Mouse (Mus musculus) forebrain, postnatal 0 days (tissue): ENCODE measurements around the gene Acoxl. TPM values are rescaled to one million over a fixed set of nuclear protein-coding genes. Genes with fewer than 3 reads are reported as not detected.

Source experiments
- ATAC-seq: fragments of 200-750 bp; cut with Nextera tagmentation; 2 replicates; pipeline ENCODE4 v1.8.0; 2017; ENCODE audit warnings: mild to moderate bottlenecking, moderate library complexity
- DNase-seq: peaks from one replicate; pipeline ENCODE4 v3.0.0-alpha.2; 2015
- H3K27ac ChIP-seq: fragments of 300-500 bp; sonication (generic); 2 replicates; pipeline ENCODE4 v1.5.1; 2014; ENCODE audit warnings: low read depth, mild to moderate bottlenecking, antibody characterized with exemption, low read length, moderate library complexity, mixed read lengths
- H3K27me3 ChIP-seq: fragments of 300-500 bp; sonication (generic); 2 replicates; pipeline ENCODE4 v1.6.1; 2014; ENCODE audit warnings: mild to moderate bottlenecking, low read length, mixed read lengths; ENCODE audit not compliant: insufficient read depth
- H3K36me3 ChIP-seq: fragments of 300-500 bp; sonication (generic); 2 replicates; pipeline ENCODE4 v1.6.1; 2014; ENCODE audit warnings: mild to moderate bottlenecking, moderate library complexity; ENCODE audit not compliant: insufficient read depth
- H3K4me1 ChIP-seq: fragments of 300-500 bp; sonication (generic); 2 replicates; pipeline ENCODE4 v1.6.1; 2014; ENCODE audit warnings: antibody characterized with exemption; ENCODE audit not compliant: insufficient read depth
- H3K4me2 ChIP-seq: fragments of 300-500 bp; sonication (generic); 2 replicates; pipeline ENCODE4 v1.6.1; 2014; ENCODE audit warnings: low read depth, mild to moderate bottlenecking, moderate library complexity
- H3K4me3 ChIP-seq: fragments of 300-500 bp; sonication (generic); 2 replicates; pipeline ENCODE4 v1.5.1; 2014; ENCODE audit warnings: low read depth, low read length, mixed read lengths
- H3K9ac ChIP-seq: fragments of 300-500 bp; sonication (generic); 2 replicates; pipeline ENCODE4 v1.6.1; 2014; ENCODE audit warnings: mild to moderate bottlenecking
- H3K9me3 ChIP-seq: fragments of 300-500 bp; sonication (generic); 2 replicates; pipeline ENCODE4 v1.6.1; 2016; ENCODE audit warnings: low read length
- CTCF ChIP-seq: sonication (generic); IDR thresholded peaks from 2 replicates; pipeline ENCODE4 v1.5.1; 2016; ENCODE audit warnings: antibody characterized with exemption, control low read depth, low read depth
- WGBS: fragments of 180-500 bp; shearing (Covaris S2); extraction: QIAGEN DNeasy Blood & Tissue Kit; methylation state at CpG from one replicate; pipeline ENCODE4 v1.1.7; 2014; 5-methylcytosine and 5-hydroxymethylcytosine counted together
- polyA plus RNA-seq: library from polyadenylated mRNA; unstranded; fragments of >200 nt; fragmentation: Nextera tagmentation; extraction: Ambion mirVana; gene quantifications from 2 replicates; pipeline ENCODE4 v1.2.1, GENCODE M21; 2015
- total RNA-seq: library from RNA; depleted of rRNA; stranded (reverse); fragments of >200 nt; gene quantifications from 2 replicates; pipeline ENCODE4 v1.2.3, GENCODE M21; 2014; rRNA removed

The Acoxl gene
- not detected in 2 replicates for total RNA-seq
- polyA plus RNA-seq: 0.10 and 0.14 TPM in 2 replicates

DNA sequence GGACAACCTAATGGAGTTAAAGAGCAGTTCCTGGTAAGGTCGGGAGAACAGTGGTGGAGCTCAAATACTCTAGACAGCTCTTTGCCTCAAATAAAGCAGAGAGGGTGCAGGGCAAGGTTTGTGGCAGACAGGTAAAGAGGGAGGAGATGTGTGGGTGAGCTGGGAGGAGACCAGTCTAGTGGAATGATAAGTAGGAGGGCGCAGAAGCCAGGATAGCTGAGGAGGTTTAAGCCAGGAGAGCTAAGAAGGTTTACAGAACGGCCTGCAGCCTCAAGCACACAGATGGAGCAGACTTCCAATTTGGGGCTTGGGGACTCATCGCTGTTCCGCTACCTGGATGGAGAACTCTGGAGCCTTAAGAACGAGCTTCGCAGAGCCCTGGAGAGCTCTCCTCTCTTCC lies at the start of gene Acoxl:
Acoxl (plus strand) TSS at position 301 of the 400 bp plus-strand sequence.
- WGBS: 70% methylated on average over 7 of the region's 7 CpGs
- H3K4me1 ChIP-seq: no peaks in the 10 kb centered on the region
- no peak within 1 kb of the TSS for H3K27ac ChIP-seq
- no peak within 1 kb of the TSS for H3K9ac ChIP-seq
- DNase-seq (no peak), ATAC-seq (no peak)
- peaks cover 7% of the 10 kb centered on the region for H3K27me3 ChIP-seq
- no peak within 1 kb of the TSS for H3K4me2 ChIP-seq
- no peak within 1 kb of the TSS for H3K4me3 ChIP-seq
- H3K9me3 ChIP-seq: no peaks in the 10 kb centered on the region
- H3K36me3 ChIP-seq: no peaks in the 10 kb centered on the region
- TF ChIP-seq CTCF: no peak

DNA sequence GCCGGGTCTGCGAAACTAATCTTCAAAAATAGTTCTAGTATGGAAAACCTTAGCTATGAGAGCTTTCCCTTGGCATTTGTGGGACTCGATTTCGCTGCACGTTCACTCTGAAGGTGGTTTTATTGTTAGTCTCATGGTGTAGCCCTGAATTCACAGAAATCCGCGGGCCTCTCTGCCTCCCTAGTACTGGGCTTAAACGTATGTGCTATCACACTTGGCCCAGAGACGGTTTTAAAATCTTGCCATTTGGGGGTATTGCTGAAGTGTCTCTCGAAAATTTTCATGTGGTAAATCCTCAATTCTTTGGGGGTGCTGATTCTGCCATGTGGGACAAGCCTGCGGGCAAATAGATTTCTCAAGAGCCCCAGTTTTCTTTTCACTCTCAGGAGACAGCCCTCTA lies 49.5 kb upstream of the Acoxl start:
- ATAC-seq: no peak; the same call in 1 of the 2 replicates
- peak overlapping the region; percentile 2; the same call in 1 of the 2 replicates for H3K27ac ChIP-seq

DNA sequence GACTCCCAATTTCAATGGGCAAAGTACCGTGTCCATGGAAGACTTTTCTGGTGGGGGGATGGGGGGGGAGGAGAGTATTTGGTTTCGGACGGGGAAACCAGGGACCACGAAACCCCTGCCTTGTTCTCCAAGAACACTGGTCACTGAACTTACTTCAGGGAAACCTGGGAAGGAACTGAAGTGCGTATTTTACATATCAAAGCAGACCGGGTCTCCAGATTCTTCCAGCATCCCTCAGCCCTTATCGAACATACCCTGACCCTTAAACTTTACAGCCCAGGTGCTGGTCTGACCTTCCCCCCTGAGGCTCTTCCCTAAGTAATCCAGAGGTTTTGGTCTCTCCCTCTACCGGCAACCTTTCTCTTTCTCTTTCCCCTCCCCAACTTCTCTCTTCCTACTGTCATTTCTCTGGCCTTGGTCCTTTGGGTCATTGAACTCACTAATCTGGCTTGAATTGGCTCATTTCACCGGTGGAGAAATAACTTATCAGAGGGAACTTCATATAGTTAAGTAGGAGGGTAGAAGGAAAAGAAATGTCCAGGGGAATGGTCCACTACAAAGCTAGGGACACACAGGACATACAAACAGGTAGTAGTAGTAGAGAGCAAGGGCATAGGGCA lies 48.9 kb upstream of the Acoxl start:
- no peak for TF ChIP-seq CTCF
- H3K27me3 ChIP-seq: no peaks in the 10 kb centered on the region
- H3K27ac ChIP-seq: no peak overlapping the region
- H3K9ac ChIP-seq: no peak overlapping the region
- ATAC-seq (no peak), DNase-seq (no peak)
- H3K36me3 ChIP-seq: no peaks in the 10 kb centered on the region
- 18% methylated on average over 9 of the region's 9 CpGs for WGBS
- H3K9me3 ChIP-seq: no peaks in the 10 kb centered on the region
- H3K4me3 ChIP-seq: peak overlapping the region; percentile 64
- H3K4me2 ChIP-seq: peak overlapping the region; percentile 76
- H3K4me1 ChIP-seq: peaks cover 11% of the 10 kb centered on the region; the same call in 1 of the 2 replicates

More for the DNA sequence above, 49.5 kb upstream of the Acoxl start:
- TF ChIP-seq CTCF: no peak
- peak overlapping the region; percentile 76 for H3K4me2 ChIP-seq
- peak overlapping the region; percentile 64 for H3K4me3 ChIP-seq
- WGBS: 5% methylated on average over 11 of the region's 11 CpGs
- no peaks in the 10 kb centered on the region for H3K9me3 ChIP-seq
- H3K9ac ChIP-seq: peak overlapping the region; percentile 63
- no peaks in the 10 kb centered on the region for H3K27me3 ChIP-seq
- peak; percentile 36 for DNase-seq
- peaks cover 11% of the 10 kb centered on the region; the same call in 1 of the 2 replicates for H3K4me1 ChIP-seq
- no peaks in the 10 kb centered on the region for H3K36me3 ChIP-seq

DNA sequence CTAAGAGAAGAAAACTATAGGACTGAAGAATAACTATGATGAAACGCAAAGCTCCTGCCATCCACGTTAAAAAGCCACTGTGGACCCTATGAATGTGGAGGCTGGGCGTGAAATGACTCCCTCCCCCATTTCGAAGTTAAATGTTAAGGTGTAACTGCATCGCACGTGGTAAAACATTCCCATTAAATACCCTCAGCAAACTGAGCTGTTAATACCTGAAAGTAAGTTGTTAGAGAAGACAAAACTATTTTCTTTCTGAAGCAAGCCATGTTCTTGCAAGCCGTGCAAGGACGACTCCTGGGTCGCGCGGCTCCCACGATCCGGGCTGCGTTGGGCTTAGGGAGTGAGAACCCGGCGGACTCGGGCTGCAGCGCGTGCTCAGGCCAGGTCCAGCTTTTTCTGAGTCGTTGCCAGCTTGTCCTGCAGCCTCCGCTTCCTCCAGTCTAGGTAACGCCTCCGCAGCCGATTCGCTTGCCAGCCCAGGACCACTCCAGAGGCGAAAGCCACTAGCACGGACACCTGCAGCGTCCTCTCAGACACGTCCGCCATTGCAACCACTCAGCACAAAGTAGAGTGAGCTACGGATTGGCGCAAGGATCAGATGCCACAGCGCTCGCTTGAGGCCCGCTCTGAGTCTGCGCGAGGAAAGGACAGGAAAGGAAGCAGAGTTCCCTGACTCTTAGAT lies 46.6 kb upstream of the Acoxl start, which contains the start of gene Mtln:
Mtln (minus strand) TSS at position 570 of the 685 bp plus-strand sequence.
- Histone ChIP-seq H3K9ac (peak within 1 kb of the TSS; percentile 57), H3K4me1 (peaks cover 11% of the 10 kb centered on the region; the same call in 1 of the 2 replicates), H3K4me2 (peak within 1 kb of the TSS; percentile 64), H3K27ac (peak within 1 kb of the TSS; percentile 68), H3K36me3 (no peaks in the 10 kb centered on the region), H3K4me3 (peak within 1 kb of the TSS; percentile 49), H3K9me3 (no peaks in the 10 kb centered on the region), H3K27me3 (no peaks in the 10 kb centered on the region)
- TF ChIP-seq CTCF: no peak
- DNase-seq (peak; percentile 93), ATAC-seq (peak; percentile 97)
- WGBS: 3% methylated on average over 37 of the region's 37 CpGs

DNA sequence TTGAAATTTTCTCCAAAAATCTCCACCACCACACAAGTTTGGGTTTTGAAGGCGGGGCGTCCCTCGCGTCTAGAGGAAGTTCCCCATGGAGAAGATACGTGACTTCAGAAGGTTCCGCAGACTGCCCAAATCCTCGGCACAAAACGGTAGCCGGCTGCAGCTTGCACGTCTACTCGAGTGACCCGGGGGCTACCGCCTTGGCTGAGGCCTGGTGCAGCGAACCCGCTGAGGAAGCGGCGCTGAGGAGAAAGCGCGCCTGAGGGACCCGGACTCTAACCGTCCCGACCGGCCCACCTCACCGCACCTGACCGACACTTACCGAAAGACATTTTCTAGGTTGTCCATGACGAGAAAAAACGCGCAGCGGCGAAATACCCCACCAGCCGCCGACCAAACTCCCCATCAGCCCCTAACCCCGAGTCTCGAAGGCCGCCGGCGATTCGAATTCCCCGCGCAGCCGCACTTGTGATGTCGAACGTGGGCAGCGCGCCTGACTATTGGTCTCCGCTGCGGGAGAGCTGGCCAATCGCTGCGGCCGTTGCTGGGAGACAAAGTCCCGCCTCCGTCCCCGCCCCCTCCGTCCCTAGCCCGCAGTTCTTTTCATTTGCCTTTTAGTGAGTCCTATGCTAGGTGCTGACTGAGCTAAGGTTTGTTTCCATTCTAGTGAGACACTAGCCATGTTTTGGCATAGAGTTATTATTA lies 7.1 kb upstream of the Acoxl start, which contains the start of gene Bub1:
Bub1 (minus strand) TSS at position 465 of the 702 bp plus-strand sequence.
- no peaks in the 10 kb centered on the region for H3K4me1 ChIP-seq
- H3K27ac ChIP-seq: no peak within 1 kb of the TSS
- H3K4me3 ChIP-seq: peak within 1 kb of the TSS; percentile 56
- TF ChIP-seq CTCF: no peak
- ATAC-seq (peak; percentile 100), DNase-seq (peak; percentile 97)
- no peaks in the 10 kb centered on the region for H3K36me3 ChIP-seq
- no peaks in the 10 kb centered on the region for H3K27me3 ChIP-seq
- no peaks in the 10 kb centered on the region for H3K9me3 ChIP-seq
- peak within 1 kb of the TSS; percentile 90 for H3K4me2 ChIP-seq
- H3K9ac ChIP-seq: peak within 1 kb of the TSS; percentile 46; the same call in 1 of the 2 replicates
- WGBS: 1% methylated on average over 56 of the region's 56 CpGs

DNA sequence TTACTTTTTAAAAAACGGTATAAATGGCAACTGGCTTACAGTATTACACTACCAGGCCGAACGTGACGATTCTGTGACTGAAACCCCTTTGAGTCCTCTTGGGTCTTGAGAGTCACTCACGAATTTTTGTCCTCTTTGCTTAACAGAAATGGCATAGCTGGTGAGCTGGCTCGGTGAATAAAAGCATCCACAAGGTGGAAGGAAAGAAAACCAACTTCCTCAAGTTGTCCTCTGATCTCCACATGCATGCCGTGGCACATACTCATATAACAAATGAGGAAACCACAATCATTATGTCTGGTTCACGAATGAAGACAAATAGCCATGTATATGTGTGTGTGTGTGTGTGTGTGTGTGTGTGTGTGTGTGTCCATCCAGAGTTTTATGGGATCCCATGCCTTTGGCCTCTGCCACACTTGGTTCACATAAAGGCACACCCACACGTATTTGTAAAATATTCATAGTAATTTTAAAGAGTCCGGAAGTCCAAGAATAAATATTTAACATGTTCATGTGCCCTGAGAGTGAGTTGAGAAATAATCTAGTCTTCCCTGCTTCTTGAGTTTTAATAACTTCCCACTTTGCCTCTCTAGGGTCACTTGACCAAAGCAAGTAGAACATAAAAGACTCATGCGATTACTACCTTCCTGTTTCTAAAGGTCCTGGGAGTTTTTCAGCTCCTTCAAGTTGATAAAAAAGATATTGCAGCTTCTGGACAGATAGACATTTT lies 6.4 kb upstream of the Acoxl start:
- 36% methylated on average over 11 of the region's 11 CpGs for WGBS
- Histone ChIP-seq H3K9ac (peak overlapping the region; percentile 46; the same call in 1 of the 2 replicates), H3K4me1 (no peaks in the 10 kb centered on the region), H3K9me3 (no peaks in the 10 kb centered on the region), H3K36me3 (no peaks in the 10 kb centered on the region), H3K4me3 (peak overlapping the region; percentile 56), H3K27ac (no peak overlapping the region), H3K4me2 (peak overlapping the region; percentile 90), H3K27me3 (no peaks in the 10 kb centered on the region)
- DNase-seq (no peak), ATAC-seq (peak; percentile 67; the same call in 1 of the 2 replicates)
- no peak for TF ChIP-seq CTCF
